Mouse (Mus musculus) myocyte (in vitro differentiated cells): ENCODE results near the gene Smtnl2. TPM values are rescaled to one million over a fixed set of nuclear protein-coding genes. Genes with fewer than 3 reads are reported as not detected.

Experiments
- H3K27me3 ChIP-seq: one replicate; pipeline ENCODE4 v1.6.1; 2011; ENCODE audit not compliant: control insufficient read depth, insufficient read depth, insufficient read length
- H3K36me3 ChIP-seq: one replicate; pipeline ENCODE4 v1.6.1; 2011; ENCODE audit not compliant: control insufficient read depth, insufficient read depth
- H3K4me2 ChIP-seq: one replicate; pipeline ENCODE4 v1.6.1; 2011; ENCODE audit warnings: low read depth, control low read depth
- H3K4me3 ChIP-seq: one replicate; pipeline ENCODE4 v1.5.1; 2011; ENCODE audit warnings: mild to moderate bottlenecking, control low read depth, moderate library complexity
- H3K79me2 ChIP-seq: one replicate; pipeline ENCODE4 v1.6.1; 2011; ENCODE audit not compliant: control insufficient read depth, insufficient read depth
- H3ac ChIP-seq: one replicate; pipeline ENCODE4 v1.6.1; 2011; ENCODE audit not compliant: control insufficient read depth, insufficient read length
- CEBPB ChIP-seq: IDR thresholded peaks from 2 replicates; pipeline ENCODE4 v1.6.1; 2011; ENCODE audit warnings: mild to moderate bottlenecking, moderate library complexity; ENCODE audit not compliant: poor library complexity, insufficient read depth, severe bottlenecking
- E2F4 ChIP-seq: IDR thresholded peaks from one replicate; pipeline ENCODE4 v1.6.1; 2011; ENCODE audit warnings: mild to moderate bottlenecking, control low read depth, moderate library complexity; ENCODE audit not compliant: insufficient read depth
- MAX ChIP-seq: IDR thresholded peaks from one replicate; pipeline ENCODE4 v1.6.1; 2011; ENCODE audit warnings: low read depth, mild to moderate bottlenecking, control low read depth
- MYOD1 ChIP-seq, 3 experiments: IDR thresholded peaks; one replicate each; pipeline ENCODE4 v1.6.1; 2011; ENCODE audit warnings: control low read depth in 2 of 3, low read depth in 2 of 3, mild to moderate bottlenecking in 2 of 3, moderate library complexity in 1 of 3; ENCODE audit not compliant: insufficient read length in 2 of 3, control insufficient read depth in 1 of 3
- MYOG ChIP-seq, 3 experiments: IDR thresholded peaks; one replicate each; pipeline ENCODE4 v1.6.1; 2011; ENCODE audit warnings: control low read depth in 2 of 3, low read depth in 2 of 3, mild to moderate bottlenecking in 2 of 3; ENCODE audit not compliant: insufficient read length in 2 of 3, control insufficient read depth in 1 of 3, insufficient read depth in 1 of 3
- POLR2A ChIP-seq: IDR thresholded peaks from one replicate; pipeline ENCODE4 v1.6.1; 2011; ENCODE audit warnings: low read depth, mild to moderate bottlenecking, control low read depth, moderate library complexity; ENCODE audit not compliant: insufficient read length
- POLR2AphosphoS2 ChIP-seq: IDR thresholded peaks from one replicate; pipeline ENCODE4 v1.6.1; 2011; ENCODE audit warnings: low read depth, control low read depth; ENCODE audit not compliant: insufficient read length
- REST ChIP-seq: IDR thresholded peaks from one replicate; pipeline ENCODE4 v1.6.1; 2011; ENCODE audit warnings: mild to moderate bottlenecking, control low read depth, moderate library complexity; ENCODE audit not compliant: insufficient read depth, insufficient read length
- SRF ChIP-seq: IDR thresholded peaks from one replicate; pipeline ENCODE4 v1.6.1; 2011; ENCODE audit warnings: low read depth; ENCODE audit not compliant: control insufficient read depth, insufficient read length
- TCF12 ChIP-seq: IDR thresholded peaks from one replicate; pipeline ENCODE4 v1.6.1; 2011; ENCODE audit warnings: mild to moderate bottlenecking, control low read depth; ENCODE audit not compliant: poor library complexity, insufficient read depth, severe bottlenecking
- TCF3 ChIP-seq: IDR thresholded peaks from one replicate; pipeline ENCODE4 v1.6.1; 2011; ENCODE audit warnings: low read depth, control low read depth; ENCODE audit not compliant: insufficient read length
- USF1 ChIP-seq: IDR thresholded peaks from one replicate; pipeline ENCODE4 v1.6.1; 2011; ENCODE audit warnings: low read depth, mild to moderate bottlenecking, control low read depth, moderate library complexity
- polyA plus RNA-seq: library from polyadenylated mRNA; unstranded; fragments of >200 nt; fragmentation: generic; extraction: Trizol; gene quantifications from one replicate; pipeline ENCODE4 v1.2.1, GENCODE M21; 2012; ENCODE audit warnings: missing spikeins

Gene Smtnl2
- polyA plus RNA-seq, 1 experiment = 2.0 TPM

DNA sequence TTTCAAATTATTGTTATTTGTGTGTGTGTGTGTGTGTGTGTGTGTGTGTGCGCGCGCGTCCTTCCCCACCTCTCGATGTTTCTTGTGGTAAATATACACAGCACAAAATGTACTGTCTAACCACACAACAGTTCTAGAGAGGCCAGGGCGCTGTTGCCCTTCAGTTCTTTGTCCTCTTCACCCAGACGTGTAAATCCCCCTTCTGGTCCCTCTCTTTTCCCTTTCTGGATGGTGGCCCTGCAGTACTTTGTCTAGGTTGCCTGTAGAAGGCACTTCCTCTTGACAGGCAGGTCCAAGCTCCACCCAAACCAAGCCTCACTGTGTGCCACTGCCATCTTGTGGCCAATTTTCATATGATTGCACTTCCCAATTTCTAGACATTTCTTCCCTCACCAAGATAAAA, 17.8 kb upstream of the Smtnl2 start:
- Histone ChIP-seq H3K79me2 (no peaks in the 10 kb centered on the region), H3ac (no peak overlapping the region), H3K4me3 (no peak overlapping the region), H3K4me2 (no peak overlapping the region), H3K27me3 (no peaks in the 10 kb centered on the region), H3K36me3 (no peaks in the 10 kb centered on the region)
- TF ChIP-seq POLR2A = no peak
- TF ChIP-seq TCF12 = no peak
- no peak for TF ChIP-seq E2F4
- no peak for TF ChIP-seq MYOG (IDR thresholded peaks at IDR 0.05; ENCODE audit: control insufficient read depth in 1 of 3, insufficient read depth in 1 of 3, insufficient read length in 2 of 3, low read depth in 2 of 3)
- no peak for TF ChIP-seq SRF
- TF ChIP-seq MYOD1 (IDR thresholded peaks at IDR 0.05; ENCODE audit: control insufficient read depth in 1 of 3, insufficient read length in 2 of 3, low read depth in 2 of 3) = no peak
- no peak for TF ChIP-seq POLR2AphosphoS2
- TF ChIP-seq REST = no peak
- TF ChIP-seq CEBPB = no peak
- TF ChIP-seq MAX = no peak
- no peak for TF ChIP-seq TCF3
- TF ChIP-seq USF1 = no peak

DNA sequence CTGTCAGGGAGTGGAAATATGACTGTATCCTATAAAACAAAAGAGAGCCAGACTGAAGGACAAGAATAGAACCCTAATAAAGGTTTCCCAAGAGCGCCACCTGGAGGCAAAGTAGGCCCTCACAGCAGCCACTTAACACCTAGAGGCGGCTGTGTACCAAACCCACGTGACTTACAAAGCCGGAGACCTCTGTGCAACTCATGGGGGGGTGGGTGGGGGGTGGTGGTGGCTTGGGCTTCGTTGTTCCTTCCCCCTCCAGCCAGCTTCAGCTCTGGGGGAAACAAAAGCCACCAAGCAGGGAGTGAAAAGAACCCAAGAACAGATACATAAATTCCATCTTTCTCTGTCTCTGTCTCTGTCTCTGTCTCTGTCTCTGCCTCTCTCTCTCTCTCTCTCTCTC, 17.2 kb upstream of the Smtnl2 start:
- no peak overlapping the region for H3K4me2 ChIP-seq
- no peaks in the 10 kb centered on the region for H3K79me2 ChIP-seq
- no peaks in the 10 kb centered on the region for H3K27me3 ChIP-seq
- no peaks in the 10 kb centered on the region for H3K36me3 ChIP-seq
- TF ChIP-seq USF1 (peak; percentile 32), REST (no peak)
- H3K4me3 ChIP-seq = no peak overlapping the region
- no peak overlapping the region for H3ac ChIP-seq

DNA sequence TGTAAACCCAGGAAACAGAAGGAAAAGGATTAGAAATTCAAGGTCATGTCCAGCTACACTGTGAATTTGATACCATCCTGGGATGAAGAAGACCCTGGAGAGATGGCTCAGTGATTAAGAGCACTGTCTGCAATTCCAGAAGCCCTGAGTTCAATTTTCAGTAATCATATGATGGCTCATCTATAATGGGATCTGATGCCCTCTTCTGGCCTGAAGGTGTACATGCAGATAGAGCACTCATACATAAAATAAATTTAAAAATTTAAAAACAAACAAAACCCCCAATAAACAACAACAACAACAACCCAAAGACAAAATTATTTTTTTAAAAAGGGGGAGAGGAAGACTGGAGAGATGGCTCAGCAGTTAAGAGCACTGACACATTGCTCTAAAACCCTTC, 15.4 kb upstream of the Smtnl2 start:
- no peaks in the 10 kb centered on the region for H3K27me3 ChIP-seq

DNA sequence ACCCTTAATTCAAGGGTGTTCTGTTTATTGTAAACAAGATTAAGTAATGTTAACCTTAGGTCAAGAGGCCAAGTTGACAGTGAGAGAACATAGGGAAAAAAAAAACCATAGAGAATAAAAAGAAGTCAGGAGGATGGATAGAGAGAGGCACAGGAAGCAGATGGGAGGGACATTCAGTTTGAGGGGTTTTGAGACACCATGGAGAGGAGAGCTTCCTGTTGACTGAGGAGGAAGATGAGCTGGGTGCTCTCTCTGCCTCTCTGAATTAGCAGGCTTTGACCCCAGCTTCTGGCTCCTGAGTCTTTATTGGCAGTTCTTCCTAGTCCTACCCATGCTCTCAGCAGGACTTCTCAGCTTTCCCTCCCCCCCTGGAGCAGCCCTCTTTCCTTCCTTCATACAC, 13.7 kb upstream of the Smtnl2 start:
- no peak overlapping the region for H3K4me3 ChIP-seq
- TF ChIP-seq SRF = no peak
- TF ChIP-seq POLR2A = no peak
- no peak for TF ChIP-seq TCF3
- TF ChIP-seq E2F4 = no peak
- no peak for TF ChIP-seq MAX
- TF ChIP-seq TCF12 = no peak
- no peak for TF ChIP-seq POLR2AphosphoS2
- no peak for TF ChIP-seq REST
- TF ChIP-seq CEBPB = no peak
- no peak for TF ChIP-seq USF1
- no peak for TF ChIP-seq MYOG (IDR thresholded peaks at IDR 0.05; ENCODE audit: control insufficient read depth in 1 of 3, insufficient read depth in 1 of 3, insufficient read length in 2 of 3, low read depth in 2 of 3)
- no peak for TF ChIP-seq MYOD1 (IDR thresholded peaks at IDR 0.05; ENCODE audit: control insufficient read depth in 1 of 3, insufficient read length in 2 of 3, low read depth in 2 of 3)

More for the DNA sequence above, 15.4 kb upstream of the Smtnl2 start:
- no peaks in the 10 kb centered on the region for H3K79me2 ChIP-seq
- TF ChIP-seq CEBPB = no peak
- no peak for TF ChIP-seq TCF12
- TF ChIP-seq POLR2A = no peak
- no peak for TF ChIP-seq REST
- TF ChIP-seq USF1 = no peak
- TF ChIP-seq E2F4 = no peak
- TF ChIP-seq POLR2AphosphoS2 = no peak
- no peak for TF ChIP-seq SRF
- no peak for TF ChIP-seq TCF3
- TF ChIP-seq MYOD1 (IDR thresholded peaks at IDR 0.05; ENCODE audit: control insufficient read depth in 1 of 3, insufficient read length in 2 of 3, low read depth in 2 of 3) = no peak
- no peak for TF ChIP-seq MYOG (IDR thresholded peaks at IDR 0.05; ENCODE audit: control insufficient read depth in 1 of 3, insufficient read depth in 1 of 3, insufficient read length in 2 of 3, low read depth in 2 of 3)
- TF ChIP-seq MAX = no peak
- H3ac ChIP-seq = no peak overlapping the region
- H3K36me3 ChIP-seq = no peaks in the 10 kb centered on the region
- H3K4me2 ChIP-seq = no peak overlapping the region
- no peak overlapping the region for H3K4me3 ChIP-seq

DNA sequence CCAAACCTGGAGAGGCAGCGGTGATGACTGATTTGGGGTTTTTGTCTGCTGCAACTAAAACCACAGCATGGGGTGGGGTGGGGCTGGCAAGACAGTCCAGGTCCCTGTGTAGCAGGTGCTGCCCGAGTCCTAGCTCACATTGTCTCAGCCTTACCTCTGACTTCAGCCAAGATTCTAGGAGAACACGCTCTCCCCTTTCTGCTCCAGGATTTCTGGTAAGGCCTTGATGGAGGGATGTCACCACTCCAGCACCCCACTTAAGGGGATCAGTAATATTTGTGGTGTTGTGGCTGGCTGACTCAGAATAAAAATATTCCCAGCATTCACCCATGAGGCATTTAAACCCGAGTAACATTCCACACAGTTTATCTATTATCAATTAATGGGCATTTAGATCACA, 12.2 kb upstream of the Smtnl2 start:
- no peak overlapping the region for H3K4me2 ChIP-seq
- H3ac ChIP-seq = no peak overlapping the region
- no peaks in the 10 kb centered on the region for H3K79me2 ChIP-seq
- TF ChIP-seq POLR2A (no peak), MYOG (IDR thresholded peaks at IDR 0.05; ENCODE audit: control insufficient read depth in 1 of 3, insufficient read depth in 1 of 3, insufficient read length in 2 of 3, low read depth in 2 of 3) (peak in 1 of 3 experiments; percentile 47), MYOD1 (IDR thresholded peaks at IDR 0.05; ENCODE audit: control insufficient read depth in 1 of 3, insufficient read length in 2 of 3, low read depth in 2 of 3) (peak in 2 of 3 experiments; percentile 22 to 77)
- no peak overlapping the region for H3K4me3 ChIP-seq
- H3K36me3 ChIP-seq = no peaks in the 10 kb centered on the region
- no peaks in the 10 kb centered on the region for H3K27me3 ChIP-seq

More for the DNA sequence above, 13.7 kb upstream of the Smtnl2 start:
- Histone ChIP-seq H3ac (no peak overlapping the region), H3K79me2 (no peaks in the 10 kb centered on the region), H3K36me3 (no peaks in the 10 kb centered on the region), H3K27me3 (no peaks in the 10 kb centered on the region), H3K4me2 (no peak overlapping the region)
